Mouse (Mus musculus): ENCODE data around the gene Phf5a. TPM values are rescaled to one million over a fixed set of nuclear protein-coding genes. Genes with fewer than 3 reads are reported as not detected.
A peak's percentile ranks its signal among the peaks of the same experiment; 100 is the strongest.

Gene Phf5a
- polyA plus RNA-seq, 2 experiments = 72.6 to 120 TPM

GRCm38 (mm10) chr15:81840306-81840705, 31.4 kb downstream of the Phf5a start:
- H3K4me3 ChIP-seq (ENCODE audit: insufficient read depth in 1 of 2, low read depth in 2 of 2, low read length in 2 of 2) = no peak overlapping the region
- H3K36me3 ChIP-seq (replicated peaks; ENCODE audit: control insufficient read depth, insufficient read depth, low read depth) = no peaks in the 10 kb centered on the region
- H3K27me3 ChIP-seq (ENCODE audit: control insufficient read depth, insufficient read depth, low read length) = peaks cover 2% of the 10 kb centered on the region; the same call in 1 of the 2 replicates
- WGBS (ENCODE audit: insufficient replicate concordance) = 86% methylated on average over 7 of the region's 7 CpGs
- peaks cover 2 to 6% of the 10 kb centered on the region in 2 experiments; a peak in 3 of 4 replicates for H3K4me1 ChIP-seq (replicated peaks; ENCODE audit: control insufficient read depth in 2 of 2, insufficient read depth in 2 of 2, low read length in 1 of 2)
- TF ChIP-seq CTCF (IDR thresholded peaks at IDR 0.05; ENCODE audit: low read depth) = no peak
- TF ChIP-seq EP300 (IDR thresholded peaks at IDR 0.05; ENCODE audit: low read depth) = no peak
- H3K27ac ChIP-seq = no peak overlapping the region
- no peak overlapping the region for H3K9ac ChIP-seq (replicated peaks)
- H3K4me2 ChIP-seq (ENCODE audit: low read depth) = no peak overlapping the region
- DNase-seq (ENCODE audit: low read depth in 3 of 3, low spot score in 3 of 3) (no peak), ATAC-seq (ENCODE audit: insufficient read depth) (no peak)
- H3K9me3 ChIP-seq (ENCODE audit: control insufficient read depth, low read length) = no peaks in the 10 kb centered on the region

DNA sequence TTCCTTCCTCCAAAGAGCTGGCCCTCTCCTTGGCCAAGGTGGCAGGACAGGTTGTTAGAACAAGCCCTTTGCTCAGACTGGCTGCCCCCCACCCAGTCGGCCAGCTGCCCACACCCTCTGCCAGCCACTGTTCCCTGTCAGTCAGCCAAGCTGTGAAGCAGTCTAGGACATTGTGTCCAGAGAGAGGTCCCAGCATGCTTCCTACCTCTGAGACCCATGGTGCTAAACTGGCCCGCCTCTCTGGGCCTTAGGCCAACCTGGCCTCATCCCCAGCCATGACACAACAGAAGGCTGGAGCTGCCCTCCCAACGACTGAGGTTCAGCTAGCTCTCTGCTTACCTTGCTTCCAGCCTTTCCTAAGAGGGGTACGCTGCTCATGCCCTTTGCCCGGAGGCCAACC, 32.1 kb downstream of the Phf5a start:
- Histone ChIP-seq H3K4me2 (ENCODE audit: low read depth) (no peak overlapping the region), H3K9me3 (ENCODE audit: control insufficient read depth, low read length) (no peaks in the 10 kb centered on the region), H3K36me3 (replicated peaks; ENCODE audit: control insufficient read depth, insufficient read depth, low read depth) (no peaks in the 10 kb centered on the region), H3K4me1 (replicated peaks; ENCODE audit: control insufficient read depth in 2 of 2, insufficient read depth in 2 of 2, low read length in 1 of 2) (peaks cover 2 to 8% of the 10 kb centered on the region in 2 experiments; a peak in 3 of 4 replicates), H3K9ac (replicated peaks) (no peak overlapping the region), H3K4me3 (ENCODE audit: insufficient read depth in 1 of 2, low read depth in 2 of 2, low read length in 2 of 2) (no peak overlapping the region), H3K27ac (no peak overlapping the region), H3K27me3 (ENCODE audit: control insufficient read depth, insufficient read depth, low read length) (peaks cover 5% of the 10 kb centered on the region)
- WGBS (ENCODE audit: insufficient replicate concordance) = 58% methylated on average over 5 of the region's 5 CpGs
- ATAC-seq (ENCODE audit: insufficient read depth) (peak; percentile 55; the same call in 1 of the 2 replicates), DNase-seq (ENCODE audit: low read depth in 3 of 3, low spot score in 3 of 3) (no peak)
- TF ChIP-seq CTCF (IDR thresholded peaks at IDR 0.05; ENCODE audit: low read depth) = no peak
- no peak for TF ChIP-seq EP300 (IDR thresholded peaks at IDR 0.05; ENCODE audit: low read depth)

- Histone ChIP-seq H3K4me1 (replicated peaks; ENCODE audit: control insufficient read depth in 2 of 2, insufficient read depth in 2 of 2, low read length in 1 of 2) (peaks cover 2 to 8% of the 10 kb centered on the region in 2 experiments; a peak in 3 of 4 replicates), H3K4me2 (ENCODE audit: low read depth) (no peak overlapping the region), H3K4me3 (ENCODE audit: insufficient read depth in 1 of 2, low read depth in 2 of 2, low read length in 2 of 2) (no peak overlapping the region), H3K9ac (replicated peaks) (no peak overlapping the region), H3K27me3 (ENCODE audit: control insufficient read depth, insufficient read depth, low read length) (peaks cover 5% of the 10 kb centered on the region), H3K27ac (no peak overlapping the region), H3K9me3 (ENCODE audit: control insufficient read depth, low read length) (no peaks in the 10 kb centered on the region), H3K36me3 (replicated peaks; ENCODE audit: control insufficient read depth, insufficient read depth, low read depth) (no peaks in the 10 kb centered on the region)
- WGBS (ENCODE audit: insufficient replicate concordance) = 61% methylated on average over 14 of the region's 14 CpGs
- TF ChIP-seq CTCF (IDR thresholded peaks at IDR 0.05; ENCODE audit: low read depth) (no peak), EP300 (IDR thresholded peaks at IDR 0.05; ENCODE audit: low read depth) (no peak)
- ATAC-seq (ENCODE audit: insufficient read depth) (no peak), DNase-seq (ENCODE audit: low read depth in 3 of 3, low spot score in 3 of 3) (no peak)
Measured at GRCm38 (mm10) chr15:81838554-81839235, 33.0 kb downstream of the Phf5a start.

DNA sequence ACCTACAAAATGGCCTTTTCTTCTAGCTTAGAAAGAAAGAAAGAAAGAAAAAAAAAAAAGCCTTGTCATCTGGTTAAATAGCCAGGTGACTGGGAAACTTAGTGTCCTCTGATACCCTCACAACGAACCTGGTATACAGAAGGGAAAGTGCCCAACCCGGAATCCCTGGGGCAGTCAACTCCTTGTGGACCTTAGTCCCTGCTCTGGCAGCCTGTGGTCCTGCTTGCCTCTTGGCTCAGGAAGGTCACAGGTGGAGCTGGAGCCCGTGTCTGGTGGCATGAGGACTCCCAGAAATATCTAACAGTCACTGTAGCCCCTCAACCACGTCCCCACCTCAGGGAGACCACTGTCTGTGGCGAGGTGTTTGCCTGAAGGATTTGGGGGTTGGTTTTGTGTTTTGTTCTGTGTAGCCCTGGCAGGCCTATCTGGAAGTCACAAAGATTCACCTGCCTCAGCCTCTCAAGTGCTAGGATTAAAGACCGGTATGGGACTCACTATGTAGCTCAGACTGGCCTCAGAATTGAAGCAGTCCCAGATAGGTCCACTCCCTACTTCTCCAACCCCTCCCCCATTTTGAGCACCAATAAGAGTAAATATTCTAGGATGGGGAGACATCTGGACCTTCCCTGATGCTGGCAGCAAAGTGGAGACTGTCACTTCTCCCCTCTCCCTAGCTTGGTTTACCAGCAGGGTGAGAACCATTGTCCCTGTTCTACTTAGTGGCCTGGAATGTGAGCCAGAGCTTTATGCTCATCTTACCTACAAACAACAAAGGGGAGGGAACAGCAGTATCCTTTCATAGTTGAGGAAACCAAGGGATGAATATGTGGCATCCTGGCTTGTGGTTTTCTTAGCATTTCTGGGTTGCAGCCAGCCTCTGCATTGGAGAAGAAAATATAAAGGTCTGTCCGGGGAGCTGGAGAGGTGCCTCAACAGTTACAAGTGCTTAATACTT, 34.5 kb downstream of the Phf5a start:
- WGBS (ENCODE audit: insufficient replicate concordance) = 59% methylated on average over 7 of the region's 7 CpGs
- ATAC-seq (ENCODE audit: insufficient read depth) (no peak), DNase-seq (ENCODE audit: low read depth in 3 of 3, low spot score in 3 of 3) (no peak)
- no peak overlapping the region for H3K4me3 ChIP-seq (ENCODE audit: insufficient read depth in 1 of 2, low read depth in 2 of 2, low read length in 2 of 2)
- no peak overlapping the region for H3K27ac ChIP-seq
- peaks cover 2 to 8% of the 10 kb centered on the region in 2 experiments; a peak in 3 of 4 replicates for H3K4me1 ChIP-seq (replicated peaks; ENCODE audit: control insufficient read depth in 2 of 2, insufficient read depth in 2 of 2, low read length in 1 of 2)
- TF ChIP-seq CTCF (IDR thresholded peaks at IDR 0.05; ENCODE audit: low read depth) (no peak), EP300 (IDR thresholded peaks at IDR 0.05; ENCODE audit: low read depth) (no peak)
- H3K9me3 ChIP-seq (ENCODE audit: control insufficient read depth, low read length) = no peaks in the 10 kb centered on the region
- H3K36me3 ChIP-seq (replicated peaks; ENCODE audit: control insufficient read depth, insufficient read depth, low read depth) = no peaks in the 10 kb centered on the region
- H3K4me2 ChIP-seq (ENCODE audit: low read depth) = no peak overlapping the region
- H3K27me3 ChIP-seq (ENCODE audit: control insufficient read depth, insufficient read depth, low read length) = peaks cover 5% of the 10 kb centered on the region
- H3K9ac ChIP-seq (replicated peaks) = no peak overlapping the region
